8 mouse cellular contexts compared by ENCODE assay signal in genomic region chr7:35753319-35754032, GRCm38 (mm10). TPM values are rescaled to one million over a fixed set of nuclear protein-coding genes. Genes with fewer than 3 reads are reported as not detected.
DNase-seq lines count a peak whose midpoint lies in the region; ATAC-seq and TF ChIP-seq lines count a peak whose summit lies in the region.

No protein-coding gene starts in this region.

- H3K4me1 ChIP-seq in heart, embryonic 13.5 days = peaks cover 13% of the 10 kb centered on the region
- H3K4me1 ChIP-seq in midbrain, embryonic 12.5 days = peaks cover 21% of the 10 kb centered on the region

- 0 out of 2 replicates have a peak, but pooled peaks have one; percentile 3 for ATAC-seq in heart, embryonic 13.5 days (ENCODE audit: extremely low read depth, insufficient number of reproducible peaks, low FRiP score, low TSS enrichment)
- ATAC-seq in inflammation-experienced regulatory T-cells, adult 6 months = peak; percentile 8
- peak; percentile 44; the same call in 1 of the 2 replicates for ATAC-seq in midbrain, embryonic 12.5 days (ENCODE audit: low FRiP score, low read depth)

- peaks cover 22% of the 10 kb centered on the region for H3K36me3 ChIP-seq in heart, embryonic 13.5 days
- H3K36me3 ChIP-seq in midbrain, embryonic 12.5 days = peaks cover 29% of the 10 kb centered on the region

- 4% methylated on average over 15 of the region's 15 CpGs for WGBS in heart, embryonic 13.5 days
- 5% methylated on average over 15 of the region's 15 CpGs for WGBS in midbrain, embryonic 12.5 days

- H3K27me3 ChIP-seq in heart, embryonic 13.5 days (replicated peaks) = no peaks in the 10 kb centered on the region
- peaks cover 21% of the 10 kb centered on the region for H3K27me3 ChIP-seq in midbrain, embryonic 12.5 days

- peak overlapping the region; percentile 100 for H3K4me2 ChIP-seq in heart, embryonic 13.5 days
- peak overlapping the region; percentile 97 for H3K4me2 ChIP-seq in midbrain, embryonic 12.5 days (replicated peaks)

- peak overlapping the region; percentile 86 for H3K9ac ChIP-seq in heart, embryonic 13.5 days
- H3K9ac ChIP-seq in midbrain, embryonic 12.5 days (replicated peaks) = peak overlapping the region; percentile 80

- H3K9me3 ChIP-seq in heart, embryonic 13.5 days = no peaks in the 10 kb centered on the region
- H3K9me3 ChIP-seq in midbrain, embryonic 12.5 days = no peaks in the 10 kb centered on the region

- H3K4me3 ChIP-seq in heart, embryonic 13.5 days = peak overlapping the region; percentile 94
- peak overlapping the region; percentile 83 for H3K4me3 ChIP-seq in midbrain, embryonic 12.5 days

- no peak for TF ChIP-seq CTCF in brain, embryonic 14.5 days (IDR thresholded peaks at IDR 0.05; ENCODE audit: borderline replicate concordance, extremely low read depth, insufficient read depth, insufficient read length)

- DNase-seq in heart, postnatal 4 days = no peak
- DNase-seq in B cell, adult 2 months = peak; percentile 22 to 40
- peak; percentile 62 for DNase-seq in brain, embryonic 14.5 days (ENCODE audit: low read depth)
- peak; percentile 13 for DNase-seq in yolk sac, embryonic 10.5 days (ENCODE audit: low spot score)
- DNase-seq in gastrocnemius, adult 8-10 months (ENCODE audit: low spot score in 2 of 2) = no peak

- TF ChIP-seq POLR2A in brain, embryonic 14.5 days (IDR thresholded peaks at IDR 0.05; ENCODE audit: borderline replicate concordance, extremely low read depth, insufficient read depth, insufficient read length, poor library complexity, severe bottlenecking) = no peak

- no peak overlapping the region for H3K27ac ChIP-seq in heart, embryonic 13.5 days (replicated peaks)
- no peak overlapping the region for H3K27ac ChIP-seq in midbrain, embryonic 12.5 days (replicated peaks)

RNA-seq across cellular contexts. Expression of gene Dpy19l3, which starts 0.8 kb away (rescaled TPM):
- polyA plus RNA-seq in heart, embryonic 13.5 days (2015; fragmentation: Nextera tagmentation; extraction: Ambion mirVana) = 11.2 and 14.3 TPM in 2 replicates
- total RNA-seq in heart, postnatal 4 days (2021) = 10 to 100 TPM; 10.3 to 11.9 TPM
- polyA plus RNA-seq in brain, embryonic 14.5 days (2012; rRNA removed) = 19.8 and 25.2 TPM in 2 replicates
- polyA plus RNA-seq in inflammation-experienced regulatory T-cells, adult 6 months (2017; shearing (Covaris generic)) = 10 to 100 TPM; 32.9 to 50.5 (median 38.3) TPM
- 39.2 and 44.8 TPM in 2 replicates for polyA plus RNA-seq in midbrain, embryonic 12.5 days (2016; fragmentation: Nextera tagmentation; extraction: Ambion mirVana)
- total RNA-seq in gastrocnemius, adult 8-10 months (2022) = 1 to 10 TPM; 2.1 to 4.1 (median 3.6) TPM

RNA-seq across cellular contexts. Expression of gene Zfp507, which starts 49.3 kb away (rescaled TPM):
- 9.9 and 13.4 TPM in 2 replicates for polyA plus RNA-seq in heart, embryonic 13.5 days (2015; fragmentation: Nextera tagmentation; extraction: Ambion mirVana)
- total RNA-seq in heart, postnatal 4 days (2021) = 10 to 100 TPM; 23.8 to 26.0 TPM
- 18.4 and 20.9 TPM in 2 replicates for polyA plus RNA-seq in brain, embryonic 14.5 days (2012; rRNA removed)
- 1 to 10 TPM; 3.7 to 7.9 (median 7.8) TPM for polyA plus RNA-seq in inflammation-experienced regulatory T-cells, adult 6 months (2017; shearing (Covaris generic))
- 24.3 and 24.8 TPM in 2 replicates for polyA plus RNA-seq in midbrain, embryonic 12.5 days (2016; fragmentation: Nextera tagmentation; extraction: Ambion mirVana)
- 10 to 100 TPM; 15.8 to 22.5 (median 17.7) TPM for total RNA-seq in gastrocnemius, adult 8-10 months (2022)

Comparison
In these comparisons a context has a peak if more than half of its experiments do, and no peak if none do; other contexts are left out.
1. DNase-seq: peak in B cell, adult 2 months (2 of 2), brain, embryonic 14.5 days (single experiment) and yolk sac, embryonic 10.5 days (single experiment); none in heart, postnatal 4 days (single experiment) and gastrocnemius, adult 8-10 months (0 of 2).
2. Peak in every context shown above with its lines, with median percentiles within 50 percentile points of each other: ATAC-seq.